Mouse (Mus musculus) common myeloid progenitor, adult 5-6 weeks (primary cell): ENCODE measurements at regions not wholly inside any gene's neighbourhood (a gene's known extent, or its start where the extent isn't known, plus 50 kb on each side); places are given as distances from the start of the nearest gene placed in this dataset.
"Not testable (repeated sequence)": the region's sequence is repeated elsewhere in the genome, so short reads cannot be mapped to it uniquely, and the experiment has no call there.

ENCODE experiments used
- ATAC-seq: replicated peaks from 2 replicates; pipeline ENCODE4 v1.8.0; 2016; ENCODE audit warnings: low read depth, mild to moderate bottlenecking, moderate TSS enrichment, inconsistent platforms; ENCODE audit not compliant: poor library complexity, severe bottlenecking

GRCm38 (mm10) chr10:96406306-96406705, 210.5 kb upstream of the Btg1 start:
- ATAC-seq: no peak

- ATAC-seq: peak; percentile 65
Measured at GRCm38 (mm10) chr10:96407846-96408245, 209.0 kb upstream of the Btg1 start.

- peak; percentile 53 for ATAC-seq
Measured at GRCm38 (mm10) chr10:96408250-96408649, 208.6 kb upstream of the Btg1 start.

- ATAC-seq: no peak
Measured at GRCm38 (mm10) chr10:96410028-96410427, 206.8 kb upstream of the Btg1 start.

- no peak for ATAC-seq
Measured at GRCm38 (mm10) chr10:96414807-96415206, 202.0 kb upstream of the Btg1 start.

- not testable (repeated sequence) for ATAC-seq
Measured at GRCm38 (mm10) chr10:96421506-96421905, 195.3 kb upstream of the Btg1 start.

GRCm38 (mm10) chr10:96427407-96427806, 189.4 kb upstream of the Btg1 start:
- no peak for ATAC-seq

- peak; percentile 74 for ATAC-seq
Measured at GRCm38 (mm10) chr10:96430142-96430541, 186.7 kb upstream of the Btg1 start.

GRCm38 (mm10) chr10:96435109-96435508, 181.7 kb upstream of the Btg1 start:
- ATAC-seq: peak; percentile 67

GRCm38 (mm10) chr10:96438398-96439103, 178.3 kb upstream of the Btg1 start:
- peak; percentile 50 for ATAC-seq

GRCm38 (mm10) chr10:96442165-96442564, 174.6 kb upstream of the Btg1 start:
- ATAC-seq: no peak

GRCm38 (mm10) chr10:96450266-96450665, 166.5 kb upstream of the Btg1 start:
- ATAC-seq: no peak

GRCm38 (mm10) chr10:96454857-96455256, 161.9 kb upstream of the Btg1 start:
- no peak for ATAC-seq

- no peak for ATAC-seq
Measured at GRCm38 (mm10) chr10:96458551-96458950, 158.3 kb upstream of the Btg1 start.

GRCm38 (mm10) chr10:96459186-96459585, 157.6 kb upstream of the Btg1 start:
- ATAC-seq: no peak

- ATAC-seq: no peak
Measured at GRCm38 (mm10) chr10:96460151-96460550, 156.7 kb upstream of the Btg1 start.

- ATAC-seq: peak; percentile 42; the same call in 1 of the 2 replicates
Measured at GRCm38 (mm10) chr10:96460617-96461338, 156.0 kb upstream of the Btg1 start.

GRCm38 (mm10) chr10:96465967-96466366, 150.8 kb upstream of the Btg1 start:
- peak; percentile 88 for ATAC-seq

- ATAC-seq: no peak
Measured at GRCm38 (mm10) chr10:96466845-96467244, 150.0 kb upstream of the Btg1 start.

- ATAC-seq: 0 out of 2 replicates have a peak, but pooled peaks have one; percentile 15
Measured at GRCm38 (mm10) chr10:96467661-96468060, 149.1 kb upstream of the Btg1 start.

GRCm38 (mm10) chr10:96471523-96471922, 145.3 kb upstream of the Btg1 start:
- ATAC-seq: peak; percentile 98
